Mouse (Mus musculus): Measurements from ENCODE around the gene Bik. TPM values are rescaled to one million over a fixed set of nuclear protein-coding genes. Genes with fewer than 3 reads are reported as not detected.

Gene Bik
- polyA plus RNA-seq, 1 experiment from 2014 or later, result 2.2 TPM

GRCm38 (mm10) chr15:83520861-83521382 is 5.7 kb upstream of the Bik start:
- H3K36me3 ChIP-seq, result no peaks in the 10 kb centered on the region
- no peak overlapping the region for H3K4me3 ChIP-seq
- H3K27me3 ChIP-seq (ENCODE audit: insufficient read depth, poor library complexity, severe bottlenecking), result peaks cover 29% of the 10 kb centered on the region
- 81% methylated on average over 6 of the region's 6 CpGs for WGBS
- H3K9me3 ChIP-seq, result 0 out of 2 replicates have a peak, but pooled peaks cover 3% of the 10 kb centered on the region
- H3K27ac ChIP-seq, result no peak overlapping the region
- DNase-seq (ENCODE audit: low spot score), result no peak
- H3K4me1 ChIP-seq (replicated peaks), result peaks cover 50% of the 10 kb centered on the region

- no peaks in the 10 kb centered on the region for H3K9me3 ChIP-seq
- H3K27me3 ChIP-seq (ENCODE audit: insufficient read depth, poor library complexity, severe bottlenecking), result peaks cover 52% of the 10 kb centered on the region
- peaks cover 61% of the 10 kb centered on the region for H3K4me1 ChIP-seq (replicated peaks)
- peak overlapping the region; percentile 78 for H3K27ac ChIP-seq
- H3K36me3 ChIP-seq, result no peaks in the 10 kb centered on the region
- no peak for DNase-seq (ENCODE audit: low spot score)
- no peak overlapping the region for H3K4me3 ChIP-seq
- 19% methylated on average over 7 of the region's 7 CpGs for WGBS
Measured at GRCm38 (mm10) chr15:83523196-83523595, 3.5 kb upstream of the Bik start.

- 52% methylated on average over 14 of the region's 14 CpGs for WGBS
- no peak for DNase-seq (ENCODE audit: low spot score)
- H3K27me3 ChIP-seq (ENCODE audit: insufficient read depth, poor library complexity, severe bottlenecking), result peaks cover 55% of the 10 kb centered on the region
- H3K4me1 ChIP-seq (replicated peaks), result peaks cover 56% of the 10 kb centered on the region
- H3K27ac ChIP-seq, result peak overlapping the region; percentile 78
- no peak overlapping the region for H3K4me3 ChIP-seq
- no peaks in the 10 kb centered on the region for H3K36me3 ChIP-seq
- H3K9me3 ChIP-seq, result no peaks in the 10 kb centered on the region
Measured at GRCm38 (mm10) chr15:83523638-83524332, 2.9 kb upstream of the Bik start.

- 78% methylated on average over 3 of the region's 3 CpGs for WGBS
- Histone ChIP-seq H3K27ac (no peak overlapping the region), H3K9me3 (no peaks in the 10 kb centered on the region), H3K4me3 (no peak overlapping the region), H3K27me3 (ENCODE audit: insufficient read depth, poor library complexity, severe bottlenecking) (peaks cover 55% of the 10 kb centered on the region), H3K4me1 (replicated peaks) (peaks cover 56% of the 10 kb centered on the region), H3K36me3 (no peaks in the 10 kb centered on the region)
- DNase-seq (ENCODE audit: low spot score), result no peak
Measured at GRCm38 (mm10) chr15:83524333-83524729, 2.3 kb upstream of the Bik start.

GRCm38 (mm10) chr15:83527092-83527437 is 403 bp downstream of the Bik start:
- H3K36me3 ChIP-seq, result no peaks in the 10 kb centered on the region
- H3K4me1 ChIP-seq (replicated peaks), result peaks cover 53% of the 10 kb centered on the region
- peaks cover 57% of the 10 kb centered on the region for H3K27me3 ChIP-seq (ENCODE audit: insufficient read depth, poor library complexity, severe bottlenecking)
- DNase-seq (ENCODE audit: low spot score), result no peak
- no peaks in the 10 kb centered on the region for H3K9me3 ChIP-seq
- H3K27ac ChIP-seq, result peak overlapping the region; percentile 81
- H3K4me3 ChIP-seq, result peak overlapping the region; percentile 70
- 1% methylated on average over 26 of the region's 26 CpGs for WGBS

- Histone ChIP-seq H3K27me3 (ENCODE audit: insufficient read depth, poor library complexity, severe bottlenecking) (peaks cover 57% of the 10 kb centered on the region), H3K4me3 (peak overlapping the region; percentile 70), H3K4me1 (replicated peaks) (peaks cover 47% of the 10 kb centered on the region), H3K9me3 (no peaks in the 10 kb centered on the region), H3K36me3 (no peaks in the 10 kb centered on the region), H3K27ac (no peak overlapping the region)
- 65% methylated on average over 2 of the region's 2 CpGs for WGBS
- DNase-seq (ENCODE audit: low spot score), result no peak
Measured at GRCm38 (mm10) chr15:83527747-83528146, 1.1 kb downstream of the Bik start.

GRCm38 (mm10) chr15:83528892-83529291 is 2.2 kb downstream of the Bik start:
- peaks cover 57% of the 10 kb centered on the region for H3K27me3 ChIP-seq (ENCODE audit: insufficient read depth, poor library complexity, severe bottlenecking)

GRCm38 (mm10) chr15:83529765-83530164 is 3.1 kb downstream of the Bik start:
- 90% methylated on average over 5 of the region's 5 CpGs for WGBS
- no peak overlapping the region for H3K27ac ChIP-seq
- DNase-seq (ENCODE audit: low spot score), result no peak
- peaks cover 31% of the 10 kb centered on the region for H3K4me1 ChIP-seq (replicated peaks)
- peaks cover 50% of the 10 kb centered on the region for H3K27me3 ChIP-seq (ENCODE audit: insufficient read depth, poor library complexity, severe bottlenecking)
- H3K36me3 ChIP-seq, result no peaks in the 10 kb centered on the region
- no peak overlapping the region for H3K4me3 ChIP-seq
- H3K9me3 ChIP-seq, result no peaks in the 10 kb centered on the region

More at GRCm38 (mm10) chr15:83528892-83529291, 2.2 kb downstream of the Bik start:
- H3K27ac ChIP-seq, result no peak overlapping the region
- no peaks in the 10 kb centered on the region for H3K9me3 ChIP-seq
- no peak overlapping the region for H3K4me3 ChIP-seq
- peaks cover 39% of the 10 kb centered on the region for H3K4me1 ChIP-seq (replicated peaks)
- no peaks in the 10 kb centered on the region for H3K36me3 ChIP-seq
- WGBS, result 66% methylated on average over 4 of the region's 4 CpGs
- DNase-seq (ENCODE audit: low spot score), result no peak

GRCm38 (mm10) chr15:83530233-83530632 is 3.6 kb downstream of the Bik start:
- Histone ChIP-seq H3K4me3 (no peak overlapping the region), H3K4me1 (replicated peaks) (peaks cover 27% of the 10 kb centered on the region), H3K27ac (no peak overlapping the region), H3K27me3 (ENCODE audit: insufficient read depth, poor library complexity, severe bottlenecking) (peaks cover 45% of the 10 kb centered on the region), H3K9me3 (no peaks in the 10 kb centered on the region), H3K36me3 (no peaks in the 10 kb centered on the region)
- DNase-seq (ENCODE audit: low spot score), result no peak
- 85% methylated on average over 9 of the region's 9 CpGs for WGBS

- Histone ChIP-seq H3K27me3 (ENCODE audit: insufficient read depth, poor library complexity, severe bottlenecking) (peaks cover 41% of the 10 kb centered on the region), H3K4me1 (replicated peaks) (peaks cover 23% of the 10 kb centered on the region), H3K9me3 (no peaks in the 10 kb centered on the region), H3K4me3 (no peak overlapping the region), H3K36me3 (no peaks in the 10 kb centered on the region), H3K27ac (0 out of 2 replicates have a peak overlapping the region, but pooled peaks have one; percentile 6)
- DNase-seq (ENCODE audit: low spot score), result no peak
- whole genome bisulfite sequencing, result 77% methylated on average over 6 of the region's 6 CpGs
Measured at GRCm38 (mm10) chr15:83530688-83531087, 4.0 kb downstream of the Bik start.

- WGBS, result 85% methylated on average over 5 of the region's 5 CpGs
- Histone ChIP-seq H3K36me3 (no peaks in the 10 kb centered on the region), H3K4me1 (replicated peaks) (peaks cover 9% of the 10 kb centered on the region), H3K27me3 (ENCODE audit: insufficient read depth, poor library complexity, severe bottlenecking) (peaks cover 28% of the 10 kb centered on the region), H3K4me3 (no peak overlapping the region), H3K27ac (no peak overlapping the region), H3K9me3 (no peaks in the 10 kb centered on the region)
- no peak for DNase-seq (ENCODE audit: low spot score)
Measured at GRCm38 (mm10) chr15:83531961-83532469, 5.4 kb downstream of the Bik start.

GRCm38 (mm10) chr15:83532606-83533005 is 5.9 kb downstream of the Bik start:
- H3K27me3 ChIP-seq (ENCODE audit: insufficient read depth, poor library complexity, severe bottlenecking), result peaks cover 22% of the 10 kb centered on the region
- H3K27ac ChIP-seq, result no peak overlapping the region
- H3K9me3 ChIP-seq, result 0 out of 2 replicates have a peak, but pooled peaks cover 2% of the 10 kb centered on the region
- WGBS, result 79% methylated on average over 7 of the region's 7 CpGs
- no peak overlapping the region for H3K4me3 ChIP-seq
- H3K36me3 ChIP-seq, result no peaks in the 10 kb centered on the region
- no peak for DNase-seq (ENCODE audit: low spot score)
- H3K4me1 ChIP-seq (replicated peaks), result peaks cover 4% of the 10 kb centered on the region

All from hindbrain, embryonic 10.5 days (tissue).